Mouse (Mus musculus): Measurements from ENCODE around the gene Cul1. TPM values are rescaled to one million over a fixed set of nuclear protein-coding genes. Genes with fewer than 3 reads are reported as not detected.

The Cul1 gene
- polyA plus RNA-seq (2012; fragmentation: generic; extraction: Trizol) = 26.3 TPM
- long read RNA-seq, experiment 1, transcript Cul1-201 (22 exons, 3,161 nt) = major isoform, 51 of 75 reads
- long read RNA-seq, experiment 1, partial matches to known transcripts = 10 of 75 reads
- long read RNA-seq, experiment 1, other reads (novel, unspliced or antisense) = 13 of 75 reads
- long read RNA-seq, experiment 2, transcript Cul1-201 (22 exons, 3,161 nt) = major isoform, 585 of 750 reads
- long read RNA-seq, experiment 2, partial matches to known transcripts = 48 of 750 reads
- long read RNA-seq, experiment 2, other reads (novel, unspliced or antisense) = 116 of 750 reads

DNA sequence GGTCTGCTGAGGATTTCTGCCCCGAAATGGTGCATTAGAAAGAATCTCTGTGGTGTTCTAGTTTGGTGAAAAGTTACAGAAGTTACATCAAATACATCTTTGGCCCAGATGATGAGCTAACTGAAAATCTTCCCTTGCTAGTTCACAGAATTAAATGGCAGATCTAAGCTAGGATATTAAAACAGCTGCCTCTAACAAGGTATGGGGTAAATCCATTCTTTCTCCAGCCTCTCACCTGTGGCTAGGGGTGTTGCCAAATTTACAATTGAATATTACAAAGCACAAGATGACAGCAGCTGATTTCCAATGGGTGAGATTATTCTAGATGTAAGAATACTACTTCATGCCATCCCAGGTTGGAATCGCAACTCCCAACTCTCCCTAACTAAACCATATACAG lies at the start of gene Cul1:
Gene Cul1 (plus strand): TSS at position 301 of the 400 bp plus-strand sequence.
- H3K79me3 ChIP-seq (ENCODE audit: low read depth) = peaks cover 34% of the 10 kb centered on the region
- no peaks in the 10 kb centered on the region for H3K27me3 ChIP-seq (ENCODE audit: control insufficient read depth, insufficient read depth, insufficient read length)
- H3K4me3 ChIP-seq (ENCODE audit: insufficient read depth, poor library complexity, severe bottlenecking) = peak within 1 kb of the TSS; percentile 94
- peaks cover 44% of the 10 kb centered on the region for H3K79me2 ChIP-seq (ENCODE audit: control insufficient read depth, insufficient read depth)
- no peaks in the 10 kb centered on the region for H3K36me3 ChIP-seq (ENCODE audit: control insufficient read depth, insufficient read depth)
- H3ac ChIP-seq (ENCODE audit: control insufficient read depth, insufficient read length, low read depth) = peak within 1 kb of the TSS; percentile 86
- TF ChIP-seq CTCF (IDR thresholded peaks at IDR 0.05; ENCODE audit: control insufficient read depth, insufficient read depth, insufficient read length) (no peak), USF1 (IDR thresholded peaks at IDR 0.05; ENCODE audit: low read depth) (no peak), MYOD1 (IDR thresholded peaks at IDR 0.05; ENCODE audit: control insufficient read depth, insufficient read length, low read depth) (no peak), MYOG (IDR thresholded peaks at IDR 0.05; ENCODE audit: control insufficient read depth, extremely low read depth, insufficient read length) (no peak), MAX (IDR thresholded peaks at IDR 0.05) (no peak)

DNA sequence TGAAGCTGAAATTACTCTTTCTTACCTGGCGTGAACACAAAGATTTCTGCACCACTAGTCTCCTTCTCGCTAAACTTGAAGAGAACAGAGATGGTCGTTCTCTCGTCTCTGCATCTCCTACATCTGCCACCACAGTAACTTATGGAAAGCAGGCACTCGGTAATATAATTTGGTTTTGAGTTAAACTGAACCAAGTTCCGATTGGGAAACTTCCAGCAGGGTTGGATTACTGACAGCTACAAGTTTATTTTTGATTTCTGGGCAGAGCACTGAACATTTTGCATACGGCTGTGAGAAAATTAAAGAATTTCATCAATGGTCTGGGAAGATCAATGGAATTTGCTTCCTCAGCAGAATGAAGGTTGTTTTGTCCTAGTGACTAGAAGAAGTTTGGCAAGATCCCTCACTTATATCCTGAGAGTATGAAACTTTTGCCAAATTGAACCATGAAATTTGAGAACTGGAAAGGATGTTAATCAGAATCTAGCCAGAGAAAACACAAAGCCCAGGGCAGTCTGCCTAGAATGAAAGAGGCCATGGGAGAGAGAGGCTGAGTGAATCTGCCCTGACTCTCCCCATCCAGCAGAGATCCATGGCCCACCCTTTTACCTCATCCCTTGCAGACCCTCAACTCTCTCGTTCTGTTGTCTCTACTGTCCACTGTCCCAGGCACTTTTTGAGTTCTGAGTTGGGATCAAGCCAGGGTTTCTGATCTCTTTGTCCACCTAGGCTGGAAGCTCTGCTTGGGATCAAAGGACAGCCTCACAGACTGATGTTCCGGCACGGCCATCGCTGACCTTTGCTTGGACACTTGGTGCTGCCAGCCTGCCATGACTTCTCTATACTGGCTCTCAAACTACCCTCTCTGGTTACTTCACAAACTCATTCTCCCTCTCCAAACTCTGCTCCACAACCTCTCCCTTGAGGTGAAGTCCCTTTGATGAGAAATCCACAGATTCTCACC lies 48.5 kb upstream of the Cul1 start:
- Histone ChIP-seq H3K4me3 (ENCODE audit: insufficient read depth, poor library complexity, severe bottlenecking) (no peak overlapping the region), H3K79me2 (ENCODE audit: control insufficient read depth, insufficient read depth) (no peaks in the 10 kb centered on the region), H3ac (ENCODE audit: control insufficient read depth, insufficient read length, low read depth) (no peak overlapping the region), H3K27me3 (ENCODE audit: control insufficient read depth, insufficient read depth, insufficient read length) (peaks cover 14% of the 10 kb centered on the region), H3K79me3 (ENCODE audit: low read depth) (no peaks in the 10 kb centered on the region), H3K36me3 (ENCODE audit: control insufficient read depth, insufficient read depth) (no peaks in the 10 kb centered on the region)
- no peak for TF ChIP-seq MAX (IDR thresholded peaks at IDR 0.05)
- no peak for TF ChIP-seq FOSL1 (IDR thresholded peaks at IDR 0.05; ENCODE audit: insufficient read depth, low read length, poor library complexity, severe bottlenecking)
- no peak for TF ChIP-seq CTCF (IDR thresholded peaks at IDR 0.05; ENCODE audit: control insufficient read depth, insufficient read depth, insufficient read length)
- TF ChIP-seq MYOG (IDR thresholded peaks at IDR 0.05; ENCODE audit: control insufficient read depth, extremely low read depth, insufficient read length) = no peak
- no peak for TF ChIP-seq CEBPB (IDR thresholded peaks at IDR 0.05; ENCODE audit: low read depth)
- no peak for TF ChIP-seq USF1 (IDR thresholded peaks at IDR 0.05; ENCODE audit: low read depth)
- TF ChIP-seq MYOD1 (IDR thresholded peaks at IDR 0.05; ENCODE audit: control insufficient read depth, insufficient read length, low read depth) = no peak

DNA sequence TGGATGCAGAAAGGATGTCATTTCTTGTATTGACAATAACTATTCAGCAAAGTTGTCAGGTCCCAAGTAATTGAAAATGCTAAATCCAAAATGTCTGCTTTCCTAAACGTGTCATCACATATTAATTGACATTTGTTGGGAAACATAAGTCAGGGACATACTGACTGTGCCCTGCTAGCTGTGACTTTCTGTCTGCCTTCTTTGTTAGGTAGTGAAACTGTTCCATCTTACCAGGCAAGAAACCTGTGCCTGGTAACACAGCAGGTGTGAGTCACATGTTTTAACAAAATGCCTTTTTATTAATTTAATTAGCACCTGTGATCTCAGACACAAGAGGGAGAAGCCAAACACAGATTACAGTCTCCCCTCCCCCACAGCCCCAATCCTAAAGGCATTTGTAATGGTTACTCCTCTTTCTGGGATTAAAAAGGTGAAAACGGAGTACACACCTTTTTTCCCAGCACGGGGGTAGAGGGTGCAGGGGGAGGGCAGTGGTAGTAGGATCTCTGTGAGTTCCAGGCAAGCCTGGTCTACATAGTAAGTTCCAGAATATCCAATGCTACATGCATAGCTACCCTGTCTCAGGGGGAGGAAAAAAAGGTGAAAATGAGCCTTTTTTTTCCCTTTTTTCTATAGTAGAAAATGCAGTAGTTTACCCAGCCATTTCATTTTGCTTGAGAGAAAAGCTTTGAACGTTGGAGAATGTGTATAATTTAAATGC lies 40.2 kb upstream of the Cul1 start:
- H3K27me3 ChIP-seq (ENCODE audit: control insufficient read depth, insufficient read depth, insufficient read length) = no peaks in the 10 kb centered on the region
- H3K4me3 ChIP-seq (ENCODE audit: insufficient read depth, poor library complexity, severe bottlenecking) = no peak overlapping the region
- H3ac ChIP-seq (ENCODE audit: control insufficient read depth, insufficient read length, low read depth) = no peak overlapping the region
- no peak for TF ChIP-seq MYOD1 (IDR thresholded peaks at IDR 0.05; ENCODE audit: control insufficient read depth, insufficient read length, low read depth)
- TF ChIP-seq CTCF (IDR thresholded peaks at IDR 0.05; ENCODE audit: control insufficient read depth, insufficient read depth, insufficient read length) = no peak
- no peak for TF ChIP-seq MAX (IDR thresholded peaks at IDR 0.05)
- TF ChIP-seq CEBPB (IDR thresholded peaks at IDR 0.05; ENCODE audit: low read depth) = no peak
- no peak for TF ChIP-seq USF1 (IDR thresholded peaks at IDR 0.05; ENCODE audit: low read depth)
- TF ChIP-seq MYOG (IDR thresholded peaks at IDR 0.05; ENCODE audit: control insufficient read depth, extremely low read depth, insufficient read length) = no peak
- TF ChIP-seq FOSL1 (IDR thresholded peaks at IDR 0.05; ENCODE audit: insufficient read depth, low read length, poor library complexity, severe bottlenecking) = no peak
- H3K36me3 ChIP-seq (ENCODE audit: control insufficient read depth, insufficient read depth) = no peaks in the 10 kb centered on the region
- no peaks in the 10 kb centered on the region for H3K79me2 ChIP-seq (ENCODE audit: control insufficient read depth, insufficient read depth)
- no peaks in the 10 kb centered on the region for H3K79me3 ChIP-seq (ENCODE audit: low read depth)

DNA sequence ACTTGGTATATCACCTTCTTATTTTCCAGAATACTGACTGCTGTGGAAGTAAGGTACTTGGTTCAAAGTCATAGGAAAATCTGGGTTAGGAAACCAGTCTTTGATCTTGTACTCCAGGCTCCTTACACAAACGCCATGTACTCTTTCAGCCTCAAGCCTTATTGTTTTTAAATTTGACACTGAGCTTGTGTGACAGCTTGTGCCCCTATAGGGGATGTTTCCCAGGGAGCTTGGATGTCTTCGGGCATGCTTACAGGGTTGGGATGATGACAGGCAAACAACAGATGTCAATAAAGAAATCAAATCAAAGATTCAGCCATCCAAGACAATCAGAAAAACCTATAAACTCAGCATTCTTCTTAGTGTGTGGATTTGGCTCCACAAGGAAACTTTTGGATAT lies 39.5 kb upstream of the Cul1 start:
- Histone ChIP-seq H3ac (ENCODE audit: control insufficient read depth, insufficient read length, low read depth) (no peak overlapping the region), H3K79me2 (ENCODE audit: control insufficient read depth, insufficient read depth) (no peaks in the 10 kb centered on the region), H3K4me3 (ENCODE audit: insufficient read depth, poor library complexity, severe bottlenecking) (no peak overlapping the region), H3K79me3 (ENCODE audit: low read depth) (no peaks in the 10 kb centered on the region), H3K27me3 (ENCODE audit: control insufficient read depth, insufficient read depth, insufficient read length) (no peaks in the 10 kb centered on the region), H3K36me3 (ENCODE audit: control insufficient read depth, insufficient read depth) (no peaks in the 10 kb centered on the region)
- TF ChIP-seq CTCF (IDR thresholded peaks at IDR 0.05; ENCODE audit: control insufficient read depth, insufficient read depth, insufficient read length) (no peak), FOSL1 (IDR thresholded peaks at IDR 0.05; ENCODE audit: insufficient read depth, low read length, poor library complexity, severe bottlenecking) (no peak), MYOG (IDR thresholded peaks at IDR 0.05; ENCODE audit: control insufficient read depth, extremely low read depth, insufficient read length) (no peak), USF1 (IDR thresholded peaks at IDR 0.05; ENCODE audit: low read depth) (no peak), MAX (IDR thresholded peaks at IDR 0.05) (no peak), CEBPB (IDR thresholded peaks at IDR 0.05; ENCODE audit: low read depth) (no peak), MYOD1 (IDR thresholded peaks at IDR 0.05; ENCODE audit: control insufficient read depth, insufficient read length, low read depth) (no peak)

DNA sequence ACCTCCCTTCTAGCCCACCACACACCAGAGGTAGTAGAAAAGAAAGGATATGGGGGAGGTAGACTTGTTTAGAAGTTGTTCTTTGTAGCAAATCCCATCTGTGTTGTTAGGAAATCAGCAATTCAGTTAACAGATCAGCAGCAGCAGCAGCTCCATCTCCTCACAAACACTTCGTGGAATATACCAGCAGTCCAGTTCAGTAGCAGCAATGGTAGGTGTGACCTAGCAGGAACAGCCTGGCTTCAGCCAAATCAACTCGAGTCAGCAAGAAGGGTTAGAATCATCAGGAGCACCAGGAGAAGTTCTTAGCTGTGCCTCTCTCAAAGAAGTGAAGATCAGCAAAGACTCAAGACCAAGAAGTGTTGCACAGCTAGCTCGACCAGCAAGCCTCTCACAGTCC lies 34.5 kb upstream of the Cul1 start:
- Histone ChIP-seq H3K79me2 (ENCODE audit: control insufficient read depth, insufficient read depth) (no peaks in the 10 kb centered on the region), H3K27me3 (ENCODE audit: control insufficient read depth, insufficient read depth, insufficient read length) (peaks cover 3% of the 10 kb centered on the region), H3K4me3 (ENCODE audit: insufficient read depth, poor library complexity, severe bottlenecking) (no peak overlapping the region), H3K36me3 (ENCODE audit: control insufficient read depth, insufficient read depth) (no peaks in the 10 kb centered on the region), H3ac (ENCODE audit: control insufficient read depth, insufficient read length, low read depth) (no peak overlapping the region), H3K79me3 (ENCODE audit: low read depth) (no peaks in the 10 kb centered on the region)
- TF ChIP-seq MYOG (IDR thresholded peaks at IDR 0.05; ENCODE audit: control insufficient read depth, extremely low read depth, insufficient read length) = no peak
- no peak for TF ChIP-seq FOSL1 (IDR thresholded peaks at IDR 0.05; ENCODE audit: insufficient read depth, low read length, poor library complexity, severe bottlenecking)
- TF ChIP-seq CEBPB (IDR thresholded peaks at IDR 0.05; ENCODE audit: low read depth) = no peak
- TF ChIP-seq MYOD1 (IDR thresholded peaks at IDR 0.05; ENCODE audit: control insufficient read depth, insufficient read length, low read depth) = no peak
- TF ChIP-seq CTCF (IDR thresholded peaks at IDR 0.05; ENCODE audit: control insufficient read depth, insufficient read depth, insufficient read length) = no peak
- TF ChIP-seq USF1 (IDR thresholded peaks at IDR 0.05; ENCODE audit: low read depth) = no peak
- TF ChIP-seq MAX (IDR thresholded peaks at IDR 0.05) = no peak

All from C2C12 (cell line).